Mouse (Mus musculus): ENCODE data around the gene Gm13040. TPM values are rescaled to one million over a fixed set of nuclear protein-coding genes. Genes with fewer than 3 reads are reported as not detected.
"Not testable (repeated sequence)": the region's sequence is repeated elsewhere in the genome, so short reads cannot be mapped to it uniquely, and the experiment has no call there.

The Gm13040 gene
- total RNA-seq (2021) (not detected), polyA plus RNA-seq (2012; rRNA removed) (not detected in 2 replicates)
- long read RNA-seq: 0 reads

DNA sequence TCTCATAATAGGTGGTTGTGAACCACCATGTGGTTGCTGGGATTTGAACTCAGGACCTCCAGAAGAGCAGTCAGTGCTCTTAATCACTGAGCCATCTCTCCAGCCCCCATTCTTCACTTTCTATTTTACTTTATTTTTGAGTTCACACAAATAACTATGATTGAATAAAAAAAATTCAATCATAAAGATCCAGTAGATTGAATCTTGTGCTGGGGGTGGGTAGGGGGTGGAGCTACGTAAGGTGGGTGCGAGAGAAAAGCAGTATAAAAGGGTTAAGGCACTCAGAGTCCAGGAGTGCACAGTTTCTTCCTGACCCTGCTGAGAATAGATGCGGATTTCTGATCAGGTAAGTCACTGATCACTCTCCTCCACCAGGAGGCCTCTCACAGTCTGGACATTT lies at the start of gene Gm13040:
TSS of gene Gm13040 (plus strand) at position 301 of the 400 bp plus-strand sequence.
- H3K4me3 ChIP-seq; H3K36me3 ChIP-seq (ENCODE audit: control insufficient read depth, insufficient read depth, low read length); intact Hi-C loops (cut with DNase I); H3K9ac ChIP-seq (ENCODE audit: low read depth, low read length); H3K27ac ChIP-seq; DNase-seq; H3K79me2 ChIP-seq (replicated peaks; ENCODE audit: control insufficient read depth, insufficient read depth, low read length); H3K4me1 ChIP-seq (ENCODE audit: control insufficient read depth, insufficient read depth, low read length); H3K27me3 ChIP-seq (ENCODE audit: control insufficient read depth, insufficient read depth, low read length): not testable (repeated sequence)
- WGBS: no CpG with 5 or more reads among the region's 3 CpGs

DNA sequence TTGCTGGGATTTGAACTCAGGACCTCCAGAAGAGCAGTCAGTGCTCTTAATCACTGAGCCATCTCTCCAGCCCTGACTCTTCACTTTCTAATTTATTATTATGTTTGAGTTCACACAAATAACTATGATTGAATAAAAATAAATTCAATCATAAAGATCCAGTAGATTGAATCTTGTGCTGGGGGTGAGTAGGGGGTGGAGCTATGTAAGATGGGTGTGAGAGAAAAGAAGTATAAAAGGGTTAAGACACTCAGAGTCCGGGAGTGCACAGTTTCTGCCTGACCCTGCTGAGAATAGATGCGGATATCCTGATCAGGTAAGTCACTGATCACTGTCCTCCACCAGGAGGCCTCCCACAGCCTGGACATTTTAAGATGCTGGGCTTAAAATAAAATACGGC lies 24.7 kb upstream of the Gm13040 start, which contains the start of gene Gm13043:
TSS of gene Gm13043 (plus strand) at position 301 of the 400 bp plus-strand sequence.
- Histone ChIP-seq H3K79me2 (replicated peaks; ENCODE audit: control insufficient read depth, insufficient read depth, low read length) (no peaks in the 10 kb centered on the region), H3K4me3 (no peak within 1 kb of the TSS), H3K27ac (no peak within 1 kb of the TSS), H3K36me3 (ENCODE audit: control insufficient read depth, insufficient read depth, low read length) (no peaks in the 10 kb centered on the region), H3K4me1 (ENCODE audit: control insufficient read depth, insufficient read depth, low read length) (no peaks in the 10 kb centered on the region), H3K27me3 (ENCODE audit: control insufficient read depth, insufficient read depth, low read length) (no peaks in the 10 kb centered on the region), H3K9ac (ENCODE audit: low read depth, low read length) (no peak within 1 kb of the TSS)
- no peak for DNase-seq
- 70% methylated on average over 3 of the region's 3 CpGs for WGBS
- TF ChIP-seq POLR2A (IDR thresholded peaks at IDR 0.05; ENCODE audit: insufficient read depth, low read depth, low read length) (no peak), CTCF (IDR thresholded peaks at IDR 0.05) (no peak), EP300 (IDR thresholded peaks at IDR 0.05; ENCODE audit: insufficient read depth, low read depth, low read length) (no peak)
- intact Hi-C loops (cut with DNase I): no loop called here

DNA sequence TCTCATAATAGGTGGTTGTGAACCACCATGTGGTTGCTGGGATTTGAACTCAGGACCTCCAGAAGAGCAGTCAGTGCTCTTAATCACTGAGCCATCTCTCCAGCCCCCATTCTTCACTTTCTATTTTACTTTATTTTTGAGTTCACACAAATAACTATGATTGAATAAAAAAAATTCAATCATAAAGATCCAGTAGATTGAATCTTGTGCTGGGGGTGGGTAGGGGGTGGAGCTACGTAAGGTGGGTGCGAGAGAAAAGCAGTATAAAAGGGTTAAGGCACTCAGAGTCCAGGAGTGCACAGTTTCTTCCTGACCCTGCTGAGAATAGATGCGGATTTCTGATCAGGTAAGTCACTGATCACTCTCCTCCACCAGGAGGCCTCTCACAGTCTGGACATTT lies 15.6 kb downstream of the Gm13040 start, which contains the start of the genes BC080695 and Gm13057:
TSS of gene BC080695 (plus strand) at position 301 of the 400 bp plus-strand sequence.
TSS of gene Gm13057 (plus strand) at position 310 of the 400 bp plus-strand sequence.
- WGBS: no CpG with 5 or more reads among the region's 3 CpGs
- H3K79me2 ChIP-seq (replicated peaks; ENCODE audit: control insufficient read depth, insufficient read depth, low read length); DNase-seq: not testable (repeated sequence)

More for the DNA sequence above, 15.6 kb downstream of the Gm13040 start, which contains the start of the genes BC080695 and Gm13057:
- H3K4me1 ChIP-seq (ENCODE audit: control insufficient read depth, insufficient read depth, low read length); H3K9ac ChIP-seq (ENCODE audit: low read depth, low read length); H3K4me3 ChIP-seq; H3K36me3 ChIP-seq (ENCODE audit: control insufficient read depth, insufficient read depth, low read length); H3K27me3 ChIP-seq (ENCODE audit: control insufficient read depth, insufficient read depth, low read length); H3K27ac ChIP-seq; intact Hi-C loops (cut with DNase I): not testable (repeated sequence)

Other genes starting within 250 kb of the Gm13040 start
- 1 to 10 TPM; 5.8 TPM for gene Pdpn, start 236.4 kb upstream of the Gm13040 start, total RNA-seq (2021)
- gene Pdpn, start 236.4 kb upstream of the Gm13040 start, polyA plus RNA-seq (2012; rRNA removed): 2.7 and 5.0 TPM in 2 replicates
- gene Lrrc38, start 186.2 kb upstream of the Gm13040 start, total RNA-seq (2021): not detected
- gene Lrrc38, start 186.2 kb upstream of the Gm13040 start, polyA plus RNA-seq (2012; rRNA removed): 0.47 and 1.8 TPM in 2 replicates
- not detected for gene Pramel1, start 141.5 kb upstream of the Gm13040 start, total RNA-seq (2021)
- gene Pramel1, start 141.5 kb upstream of the Gm13040 start, polyA plus RNA-seq (2012; rRNA removed): not detected in 2 replicates
- 1 to 10 TPM; 8.0 to 8.4 TPM for gene Pramef8, start 123.5 kb upstream of the Gm13040 start, total RNA-seq (2021)
- gene Pramef8, start 123.5 kb upstream of the Gm13040 start, polyA plus RNA-seq (2012; rRNA removed): 4.1 and 10.9 TPM in 2 replicates
- gene Oog4, start 85.6 kb upstream of the Gm13040 start, total RNA-seq (2021): not detected
- gene Oog4, start 85.6 kb upstream of the Gm13040 start, polyA plus RNA-seq (2012; rRNA removed): not detected in 2 replicates
- not detected for gene Gm13043, start 24.6 kb upstream of the Gm13040 start, total RNA-seq (2021)
- not detected in 2 replicates for gene Gm13043, start 24.6 kb upstream of the Gm13040 start, polyA plus RNA-seq (2012; rRNA removed)
- gene BC080695, start 15.7 kb downstream of the Gm13040 start, total RNA-seq (2021): not detected
- not detected in 2 replicates for gene BC080695, start 15.7 kb downstream of the Gm13040 start, polyA plus RNA-seq (2012; rRNA removed)
- not detected for gene Gm13057, start 15.8 kb downstream of the Gm13040 start, total RNA-seq (2021)
- not detected in 2 replicates for gene Gm13057, start 15.8 kb downstream of the Gm13040 start, polyA plus RNA-seq (2012; rRNA removed)
- gene Gm13083, start 79.0 kb downstream of the Gm13040 start, total RNA-seq (2021): not detected
- not detected in 2 replicates for gene Gm13083, start 79.0 kb downstream of the Gm13040 start, polyA plus RNA-seq (2012; rRNA removed)
- gene Gm13088, start 121.3 kb downstream of the Gm13040 start, total RNA-seq (2021): not detected
- not detected in 2 replicates for gene Gm13088, start 121.3 kb downstream of the Gm13040 start, polyA plus RNA-seq (2012; rRNA removed)
- not detected for gene Gm13089, start 166.8 kb downstream of the Gm13040 start, total RNA-seq (2021)
- gene Gm13089, start 166.8 kb downstream of the Gm13040 start, polyA plus RNA-seq (2012; rRNA removed): not detected in 2 replicates
- not detected for gene Gm13078, start 183.5 kb downstream of the Gm13040 start, total RNA-seq (2021)
- not detected in 2 replicates for gene Gm13078, start 183.5 kb downstream of the Gm13040 start, polyA plus RNA-seq (2012; rRNA removed)

Measured in heart, adult 2 months (tissue).